10 mouse cellular contexts compared by ENCODE assay signal in genomic region chr19:5952071-5952691, GRCm38 (mm10). TPM values are rescaled to one million over a fixed set of nuclear protein-coding genes. Genes with fewer than 3 reads are reported as not detected.
DNase-seq lines count a peak whose midpoint lies in the region; ATAC-seq and TF ChIP-seq lines count a peak whose summit lies in the region.
"Had no signal": no experiment of that assay in that cellular context is flagged by ENCODE, and none has a peak within 500 bp of the region (broad histone marks: within the 10 kb centered on the region; RNA-seq: fewer than 3 reads in every experiment).

No protein-coding gene starts in this region.

- H3K4me1 ChIP-seq in heart, embryonic 14.5 days (ENCODE audit: control insufficient read depth in 2 of 2, insufficient read depth in 2 of 2, low read length in 2 of 2) = peaks cover 39 to 45% of the 10 kb centered on the region in 2 experiments
- H3K4me1 ChIP-seq: midbrain, embryonic 10.5 days had no signal

- H3K4me2 ChIP-seq in heart, embryonic 14.5 days (ENCODE audit: low read length) = peak overlapping the region; percentile 54

- H3K36me3 ChIP-seq in heart, embryonic 14.5 days (ENCODE audit: control insufficient read depth, insufficient read depth, low read length) = peaks cover 51% of the 10 kb centered on the region

- peak overlapping the region; percentile 85 for H3K27ac ChIP-seq in gastrocnemius, adult 2 months
- peak overlapping the region; percentile 82 to 93 for H3K27ac ChIP-seq in heart, embryonic 14.5 days (replicated peaks in 1 of 2; ENCODE audit: control insufficient read depth in 1 of 2, insufficient read depth in 1 of 2, low read depth in 2 of 2, low read length in 2 of 2)
- H3K27ac ChIP-seq: midbrain, embryonic 10.5 days had no signal

- WGBS in heart, embryonic 14.5 days = 25% methylated on average over 13 of the region's 13 CpGs

- ATAC-seq in heart, embryonic 14.5 days (ENCODE audit: insufficient number of reproducible peaks, insufficient read depth, low FRiP score, low read depth) = peak; percentile 65

- intact Hi-C loops in gastrocnemius, adult 2 months (cut with DNase I) = no loop called here

- TF ChIP-seq CTCF in gastrocnemius, adult 2 months (IDR thresholded peaks at IDR 0.05) = no peak

- peak overlapping the region; percentile 58 for H3K9ac ChIP-seq in heart, embryonic 14.5 days (ENCODE audit: low read length)

- H3K9me3 ChIP-seq in heart, embryonic 14.5 days (ENCODE audit: control insufficient read depth, low read length) = no peaks in the 10 kb centered on the region
- H3K9me3 ChIP-seq: midbrain, embryonic 10.5 days had no signal

- no peaks in the 10 kb centered on the region for H3K27me3 ChIP-seq in heart, embryonic 14.5 days (ENCODE audit: control insufficient read depth, insufficient read depth, low read length)

- DNase-seq in gastrocnemius, adult 2 months = no peak
- DNase-seq in gastrocnemius, postnatal 4 days (ENCODE audit: low spot score in 2 of 2) = no peak
- peak; percentile 47 to 66 for DNase-seq in kidney, postnatal 4 days
- DNase-seq in monocyte, adult 2 months (ENCODE audit: low read depth in 1 of 2, low spot score in 2 of 2) = peak; percentile 42 to 63
- no peak for DNase-seq in urinary bladder, postnatal 36 days (ENCODE audit: low spot score in 2 of 2)
- no peak for DNase-seq in cerebellum, adult 9-10 months
- DNase-seq in layer of hippocampus, adult 18-20 months (ENCODE audit: low spot score in 2 of 2) = no peak

- H3K4me3 ChIP-seq in gastrocnemius, adult 2 months = peak overlapping the region; percentile 63
- peak overlapping the region in 1 of 2 experiments; percentile 9; a peak in 1 of 4 replicates for H3K4me3 ChIP-seq in heart, embryonic 14.5 days (ENCODE audit: control insufficient read depth in 1 of 2, insufficient read depth in 1 of 2, low read depth in 1 of 2, low read length in 2 of 2)
- H3K4me3 ChIP-seq: midbrain, embryonic 10.5 days had no signal

RNA-seq across cellular contexts. Expression of gene Pola2, which starts 11.8 kb away (rescaled TPM):
- total RNA-seq in gastrocnemius, adult 2 months (2021) = 1 to 10 TPM; 8.9 to 9.2 TPM
- total RNA-seq in gastrocnemius, postnatal 4 days (2021) = 10 to 100 TPM; 24.6 to 28.6 TPM
- polyA plus RNA-seq in heart, embryonic 14.5 days (2014; fragmentation: Nextera tagmentation; extraction: Ambion mirVana) = 42.7 and 45.1 TPM in 2 replicates
- 1 to 10 TPM; 5.0 to 5.9 TPM for total RNA-seq in layer of hippocampus, adult 18-20 months (2021)

RNA-seq across cellular contexts. Expression of gene Cdc42ep2, which starts 27.6 kb away (rescaled TPM):
- total RNA-seq in gastrocnemius, adult 2 months (2021) = 10 to 100 TPM in 1 of 2 experiments, 1 to 10 TPM in 1; 8.2 to 14.3 TPM
- 10 to 100 TPM; 23.1 to 27.4 TPM for total RNA-seq in gastrocnemius, postnatal 4 days (2021)
- 9.1 and 9.7 TPM in 2 replicates for polyA plus RNA-seq in heart, embryonic 14.5 days (2014; fragmentation: Nextera tagmentation; extraction: Ambion mirVana)
- total RNA-seq in layer of hippocampus, adult 18-20 months (2021) = 1 to 10 TPM; 4.3 to 4.6 TPM

RNA-seq across cellular contexts. Expression of gene Slc22a20, which starts 33.8 kb away (rescaled TPM):
- not detected for total RNA-seq in gastrocnemius, adult 2 months (2021)
- total RNA-seq in gastrocnemius, postnatal 4 days (2021) = not detected
- not detected in 2 replicates for polyA plus RNA-seq in heart, embryonic 14.5 days (2014; fragmentation: Nextera tagmentation; extraction: Ambion mirVana)
- total RNA-seq in layer of hippocampus, adult 18-20 months (2021) = not detected
- polyA plus RNA-seq: C2C12; midbrain, embryonic 10.5 days had no signal

RNA-seq across cellular contexts. Expression of gene Dpf2, which starts 39.4 kb away (rescaled TPM):
- total RNA-seq in gastrocnemius, adult 2 months (2021) = 10 to 100 TPM; 87.8 to 88.4 TPM
- total RNA-seq in gastrocnemius, postnatal 4 days (2021) = 100 to 1,000 TPM in 1 of 2 experiments, 10 to 100 TPM in 1; 97.8 to 121 TPM
- polyA plus RNA-seq in heart, embryonic 14.5 days (2014; fragmentation: Nextera tagmentation; extraction: Ambion mirVana) = 85.8 and 86.9 TPM in 2 replicates
- total RNA-seq in layer of hippocampus, adult 18-20 months (2021) = 100 to 1,000 TPM in 1 of 2 experiments, 10 to 100 TPM in 1; 90.8 to 100 TPM

RNA-seq across cellular contexts. Expression of gene Tigd3, which starts 58.2 kb away (rescaled TPM):
- under 1 TPM; 0.10 to 0.20 TPM for total RNA-seq in gastrocnemius, adult 2 months (2021)
- total RNA-seq in gastrocnemius, postnatal 4 days (2021) = 1 to 10 TPM; 1.5 to 2.6 TPM
- 1.1 and 1.8 TPM in 2 replicates for polyA plus RNA-seq in heart, embryonic 14.5 days (2014; fragmentation: Nextera tagmentation; extraction: Ambion mirVana)
- total RNA-seq in layer of hippocampus, adult 18-20 months (2021) = 1 to 10 TPM; 2.5 TPM

Comparison
In these comparisons a context has a peak if more than half of its experiments do, and no peak if none do; other contexts are left out.
1. DNase-seq: peak in kidney, postnatal 4 days (2 of 2) and monocyte, adult 2 months (2 of 2); none in gastrocnemius, adult 2 months (single experiment), gastrocnemius, postnatal 4 days (0 of 2), urinary bladder, postnatal 36 days (0 of 2), cerebellum, adult 9-10 months (single experiment) and layer of hippocampus, adult 18-20 months (0 of 2).